Mouse (Mus musculus): Measurements from ENCODE around the gene Rhox3c.
"Not testable (repeated sequence)": the region's sequence is repeated elsewhere in the genome, so short reads cannot be mapped to it uniquely, and the experiment has no call there.

Rhox3c gene

DNA sequence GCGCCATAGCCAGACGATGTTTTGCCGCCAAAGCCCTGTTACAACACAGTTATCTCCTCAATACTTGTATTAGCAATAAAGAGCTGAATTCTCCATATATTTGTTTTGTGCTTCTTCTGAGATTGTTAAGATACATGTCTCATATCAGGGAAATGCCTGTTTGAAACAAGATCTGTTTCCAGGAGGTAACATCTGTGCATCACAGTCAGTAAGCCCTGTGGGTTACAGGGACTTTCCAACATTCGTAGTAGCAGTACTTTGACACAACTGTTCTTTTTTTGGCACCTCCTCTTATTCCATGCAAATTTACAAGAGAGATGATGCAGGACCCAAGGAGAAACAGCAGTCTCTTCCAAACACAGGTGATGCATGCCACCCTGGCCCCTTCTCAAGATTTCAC lies at the start of gene Rhox3c:
Gene Rhox3c, plus strand, starts transcription at position 301 of the 400 bp plus-strand sequence.
- not testable (repeated sequence) for DNase-seq (ENCODE audit: low spot score)

DNA sequence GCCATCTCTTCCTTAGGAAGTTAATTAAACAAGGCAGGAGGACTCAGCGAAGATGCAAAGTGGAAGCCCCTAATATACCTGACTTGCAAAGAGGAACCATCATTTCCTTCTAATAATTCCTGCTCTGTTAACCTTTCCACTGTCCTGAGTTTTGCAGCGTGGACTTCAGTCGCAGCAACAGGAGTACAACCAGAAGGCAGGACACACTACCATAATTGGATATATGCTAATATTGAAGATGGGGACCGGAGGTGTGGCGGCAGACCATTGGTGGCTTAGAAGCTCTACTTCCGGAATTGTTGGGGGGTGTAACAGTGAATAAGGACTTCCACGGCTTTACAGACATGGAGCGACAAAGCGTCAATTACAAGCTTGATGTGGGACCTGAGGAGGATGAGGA lies 46.6 kb upstream of the Rhox3c start, which contains the start of gene Rhox2b:
Gene Rhox2b, plus strand, starts transcription at position 301 of the 400 bp plus-strand sequence.
- DNase-seq (ENCODE audit: low spot score): not testable (repeated sequence)

DNA sequence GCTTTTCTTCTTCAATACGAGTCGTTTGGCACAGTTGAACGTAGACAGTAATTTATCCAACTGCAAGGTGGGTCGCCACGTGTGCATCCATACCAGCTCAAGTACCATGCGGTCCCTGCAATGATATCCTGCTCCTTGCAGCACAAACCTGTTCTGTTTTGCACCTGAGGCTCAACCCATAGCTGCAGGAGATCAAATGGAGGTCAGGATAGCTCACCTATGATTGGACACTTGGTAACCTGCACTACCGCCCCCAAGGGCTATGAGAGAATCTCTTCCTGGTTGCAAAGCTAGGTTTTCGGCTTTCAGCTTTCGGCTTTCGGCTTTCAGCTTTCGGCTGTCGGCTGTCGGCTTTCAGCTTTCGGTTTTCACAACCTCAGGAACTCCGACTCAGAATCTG lies 26.2 kb upstream of the Rhox3c start, which contains the start of gene Rhox4b:
Gene Rhox4b, plus strand, starts transcription at position 301 of the 400 bp plus-strand sequence.
- not testable (repeated sequence) for DNase-seq (ENCODE audit: low spot score)

DNA sequence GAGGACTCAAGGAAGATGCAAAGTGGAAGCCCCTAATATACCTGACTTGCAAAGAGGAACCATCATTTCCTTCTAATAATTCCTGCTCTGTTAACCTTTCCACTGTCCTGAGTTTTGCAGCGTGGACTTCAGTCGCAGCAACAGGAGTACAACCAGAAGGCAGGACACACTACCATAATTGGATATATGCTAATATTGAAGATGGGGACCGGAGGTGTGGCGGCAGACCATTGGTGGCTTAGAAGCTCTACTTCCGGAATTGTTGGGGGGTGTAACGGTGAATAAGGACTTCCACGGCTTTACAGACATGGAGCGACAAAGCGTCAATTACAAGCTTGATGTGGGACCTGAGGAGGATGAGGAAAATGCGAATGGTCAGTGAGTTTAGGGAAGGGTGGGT lies 5.0 kb upstream of the Rhox3c start, which contains the start of gene Rhox2c:
Gene Rhox2c, plus strand, starts transcription at position 301 of the 400 bp plus-strand sequence.
- DNase-seq (ENCODE audit: low spot score): not testable (repeated sequence)

DNA sequence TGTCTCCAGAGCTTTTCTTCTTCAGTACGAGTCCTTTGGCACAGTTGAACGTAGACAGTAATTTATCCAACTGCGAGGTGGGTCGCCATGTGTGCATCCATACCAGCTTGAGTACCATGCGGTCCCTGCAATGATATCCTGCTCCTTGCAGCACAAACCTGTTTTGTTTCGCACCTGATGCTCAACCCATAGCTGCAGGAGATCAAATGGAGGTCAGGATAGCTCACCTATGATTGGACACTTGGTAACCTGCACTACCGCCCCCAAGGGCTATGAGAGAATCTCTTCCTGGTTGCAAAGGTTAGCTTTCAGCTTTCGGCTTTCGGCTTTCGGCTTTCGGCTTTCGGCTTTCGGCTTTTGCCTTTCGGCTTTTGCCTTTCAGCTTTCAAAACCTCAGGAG lies 21.7 kb downstream of the Rhox3c start, which contains the start of gene Rhox4c:
Gene Rhox4c, plus strand, starts transcription at position 301 of the 400 bp plus-strand sequence.
- not testable (repeated sequence) for DNase-seq (ENCODE audit: low spot score)

DNA sequence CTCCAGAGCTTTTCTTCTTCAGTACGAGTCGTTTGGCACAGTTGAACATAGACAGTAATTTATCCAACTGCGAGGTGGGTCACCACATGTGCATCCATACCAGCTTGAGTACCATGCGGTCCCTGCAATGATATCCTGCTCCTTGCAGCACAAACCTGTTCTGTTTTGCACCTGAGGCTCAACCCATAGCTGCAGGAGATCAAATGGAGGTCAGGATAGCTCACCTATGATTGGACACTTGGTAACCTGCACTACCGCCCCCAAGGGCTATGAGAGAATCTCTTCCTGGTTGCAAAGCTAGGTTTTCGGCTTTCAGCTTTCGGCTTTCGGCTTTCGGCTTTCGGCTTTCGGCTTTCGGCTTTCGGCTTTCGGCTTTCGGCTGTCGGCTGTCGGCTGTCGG lies 55.7 kb downstream of the Rhox3c start, which contains the start of gene Rhox4d:
Gene Rhox4d, plus strand, starts transcription at position 301 of the 400 bp plus-strand sequence.
- not testable (repeated sequence) for DNase-seq (ENCODE audit: low spot score)
